Mouse (Mus musculus): ENCODE results near the gene Rdh9. TPM values are rescaled to one million over a fixed set of nuclear protein-coding genes. Genes with fewer than 3 reads are reported as not detected.
"Not testable (repeated sequence)": the region's sequence is repeated elsewhere in the genome, so short reads cannot be mapped to it uniquely, and the experiment has no call there.

Gene Rdh9
- polyA plus RNA-seq, 1 experiment from 2014 or later, result 0.10 TPM

- WGBS, result 54% methylated on average over 3 of the region's 3 CpGs
- Histone ChIP-seq H3K9ac (replicated peaks; ENCODE audit: low read depth) (no peak overlapping the region), H3K4me1 (ENCODE audit: insufficient read depth, low read depth, low read length) (no peaks in the 10 kb centered on the region), H3K36me3 (ENCODE audit: insufficient read depth, low read length) (no peaks in the 10 kb centered on the region), H3K4me3 (ENCODE audit: low read depth, low read length) (no peak overlapping the region), H3K9me3 (ENCODE audit: low read length) (no peaks in the 10 kb centered on the region), H3K27me3 (replicated peaks; ENCODE audit: insufficient read depth, low read length) (no peaks in the 10 kb centered on the region), H3K27ac (ENCODE audit: low read length) (no peak overlapping the region), H3K4me2 (replicated peaks; ENCODE audit: low read depth, low read length) (no peak overlapping the region)
- no peak for ATAC-seq
- no peak for TF ChIP-seq CTCF (IDR thresholded peaks at IDR 0.05)
- TF ChIP-seq EP300 (IDR thresholded peaks at IDR 0.05), result no peak
- DNase-seq (ENCODE audit: low spot score), result no peak
Measured at GRCm38 (mm10) chr10:127829121-127829520, 52.9 kb downstream of the Rdh9 start.

DNA sequence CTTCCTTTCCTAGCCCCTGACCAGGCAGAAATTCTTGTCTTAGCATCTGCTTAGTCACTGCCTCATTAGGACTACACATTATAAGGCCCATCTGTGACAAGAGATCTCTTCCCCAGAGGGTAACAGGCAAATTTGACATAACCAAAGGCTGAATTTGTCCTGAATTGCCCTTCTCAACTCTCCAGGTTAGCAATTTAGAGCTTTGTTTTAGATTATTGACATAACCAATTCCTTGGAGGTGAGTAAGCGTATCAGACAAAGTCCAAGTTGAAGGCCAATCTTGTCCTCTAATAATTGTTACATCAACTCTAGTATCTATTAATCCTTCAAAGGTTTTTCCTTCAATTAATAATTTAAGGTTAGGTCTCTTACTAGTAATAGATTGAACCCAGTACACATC lies 58.0 kb downstream of the Rdh9 start:
- H3K4me3 ChIP-seq (ENCODE audit: low read depth, low read length); H3K4me2 ChIP-seq (replicated peaks; ENCODE audit: low read depth, low read length); H3K9me3 ChIP-seq (ENCODE audit: low read length); H3K36me3 ChIP-seq (ENCODE audit: insufficient read depth, low read length); H3K27me3 ChIP-seq (replicated peaks; ENCODE audit: insufficient read depth, low read length); ATAC-seq; DNase-seq (ENCODE audit: low spot score); H3K27ac ChIP-seq (ENCODE audit: low read length); H3K9ac ChIP-seq (replicated peaks; ENCODE audit: low read depth); H3K4me1 ChIP-seq (ENCODE audit: insufficient read depth, low read depth, low read length): not testable (repeated sequence)
- 85% methylated on average over 1 of the region's 1 CpGs for WGBS

- no peaks in the 10 kb centered on the region for H3K9me3 ChIP-seq (ENCODE audit: low read length)
- no peak overlapping the region for H3K9ac ChIP-seq (replicated peaks; ENCODE audit: low read depth)
- no peaks in the 10 kb centered on the region for H3K36me3 ChIP-seq (ENCODE audit: insufficient read depth, low read length)
- TF ChIP-seq EP300 (IDR thresholded peaks at IDR 0.05), result no peak
- no peak overlapping the region for H3K27ac ChIP-seq (ENCODE audit: low read length)
- no peaks in the 10 kb centered on the region for H3K4me1 ChIP-seq (ENCODE audit: insufficient read depth, low read depth, low read length)
- H3K4me3 ChIP-seq (ENCODE audit: low read depth, low read length), result no peak overlapping the region
- DNase-seq (ENCODE audit: low spot score) (no peak), ATAC-seq (no peak)
- H3K4me2 ChIP-seq (replicated peaks; ENCODE audit: low read depth, low read length), result no peak overlapping the region
- 57% methylated on average over 5 of the region's 5 CpGs for WGBS
- H3K27me3 ChIP-seq (replicated peaks; ENCODE audit: insufficient read depth, low read length), result no peaks in the 10 kb centered on the region
Measured at GRCm38 (mm10) chr10:127835292-127835691, 59.1 kb downstream of the Rdh9 start.

DNA sequence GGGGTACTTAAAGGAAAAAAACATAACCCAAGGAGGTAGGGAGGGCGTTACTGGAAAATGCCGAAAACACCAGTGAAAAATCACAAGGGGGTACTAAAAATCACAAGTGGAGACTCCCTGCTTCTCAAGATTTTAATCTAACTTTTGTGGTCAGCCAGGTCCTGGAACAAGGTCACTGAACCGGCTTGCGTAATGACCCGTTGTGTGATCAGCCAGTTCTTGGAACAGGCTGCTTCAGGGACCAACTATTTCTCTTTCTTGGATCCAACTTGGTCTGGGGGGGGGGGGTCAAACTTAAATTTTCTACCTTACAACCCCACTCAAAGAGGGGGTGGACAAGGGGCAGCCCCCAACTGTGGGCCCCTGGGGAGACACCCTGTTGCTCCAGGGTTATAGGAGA lies 61.6 kb downstream of the Rdh9 start:
- not testable (repeated sequence) for H3K4me3 ChIP-seq (ENCODE audit: low read depth, low read length); H3K4me2 ChIP-seq (replicated peaks; ENCODE audit: low read depth, low read length); ATAC-seq; H3K27me3 ChIP-seq (replicated peaks; ENCODE audit: insufficient read depth, low read length); DNase-seq (ENCODE audit: low spot score); H3K9me3 ChIP-seq (ENCODE audit: low read length); H3K36me3 ChIP-seq (ENCODE audit: insufficient read depth, low read length); H3K27ac ChIP-seq (ENCODE audit: low read length); H3K4me1 ChIP-seq (ENCODE audit: insufficient read depth, low read depth, low read length); H3K9ac ChIP-seq (replicated peaks; ENCODE audit: low read depth)
- WGBS, result 82% methylated on average over 5 of the region's 5 CpGs

GRCm38 (mm10) chr10:127838539-127838938 lies 62.4 kb downstream of the Rdh9 start:
- Histone ChIP-seq H3K4me2 (replicated peaks; ENCODE audit: low read depth, low read length) (no peak overlapping the region), H3K4me1 (ENCODE audit: insufficient read depth, low read depth, low read length) (no peaks in the 10 kb centered on the region), H3K27ac (ENCODE audit: low read length) (no peak overlapping the region), H3K9me3 (ENCODE audit: low read length) (no peaks in the 10 kb centered on the region), H3K4me3 (ENCODE audit: low read depth, low read length) (no peak overlapping the region), H3K27me3 (replicated peaks; ENCODE audit: insufficient read depth, low read length) (no peaks in the 10 kb centered on the region), H3K9ac (replicated peaks; ENCODE audit: low read depth) (no peak overlapping the region), H3K36me3 (ENCODE audit: insufficient read depth, low read length) (no peaks in the 10 kb centered on the region)
- ATAC-seq (no peak), DNase-seq (ENCODE audit: low spot score) (no peak)
- 85% methylated on average over 2 of the region's 2 CpGs for WGBS
- no peak for TF ChIP-seq CTCF (IDR thresholded peaks at IDR 0.05)
- TF ChIP-seq EP300 (IDR thresholded peaks at IDR 0.05), result no peak

DNA sequence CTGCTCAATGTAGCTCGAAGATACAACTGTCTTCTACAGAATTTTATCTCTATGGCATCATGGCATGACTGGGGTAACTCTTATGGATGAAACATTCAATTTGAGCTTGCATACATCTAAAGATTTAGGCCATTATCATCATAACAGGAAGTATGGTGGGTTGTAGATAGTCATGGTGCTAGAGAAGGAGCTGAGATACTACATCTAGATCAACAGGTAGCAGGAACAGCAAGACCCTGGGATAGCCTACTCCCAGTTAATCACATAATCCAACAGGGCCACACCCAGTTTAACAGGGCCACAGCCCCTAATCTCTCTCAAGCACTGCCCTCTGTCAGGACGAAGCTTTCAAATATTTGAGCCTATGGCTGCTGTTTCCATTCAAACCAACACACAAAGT lies 64.6 kb downstream of the Rdh9 start:
- no peak overlapping the region for H3K27ac ChIP-seq (ENCODE audit: low read length)
- H3K9ac ChIP-seq (replicated peaks; ENCODE audit: low read depth), result no peak overlapping the region
- H3K36me3 ChIP-seq (ENCODE audit: insufficient read depth, low read length), result no peaks in the 10 kb centered on the region
- H3K4me1 ChIP-seq (ENCODE audit: insufficient read depth, low read depth, low read length), result no peaks in the 10 kb centered on the region
- DNase-seq (ENCODE audit: low spot score), result no peak
- no peak for ATAC-seq
- no peaks in the 10 kb centered on the region for H3K9me3 ChIP-seq (ENCODE audit: low read length)
- no peaks in the 10 kb centered on the region for H3K27me3 ChIP-seq (replicated peaks; ENCODE audit: insufficient read depth, low read length)
- H3K4me2 ChIP-seq (replicated peaks; ENCODE audit: low read depth, low read length), result no peak overlapping the region
- no peak overlapping the region for H3K4me3 ChIP-seq (ENCODE audit: low read depth, low read length)
- TF ChIP-seq EP300 (IDR thresholded peaks at IDR 0.05) (no peak), CTCF (IDR thresholded peaks at IDR 0.05) (no peak)
- 62% methylated on average over 2 of the region's 2 CpGs for WGBS

Other genes starting within 250 kb of the Rdh9 start
- 0.44 and 0.60 TPM in 2 replicates for gene Nxph4, start 241.8 kb upstream of the Rdh9 start, polyA plus RNA-seq (2015; fragmentation: Nextera tagmentation; extraction: Ambion mirVana)
- 71.0 and 75.4 TPM in 2 replicates for gene Lrp1, start 155.2 kb upstream of the Rdh9 start, polyA plus RNA-seq (2015; fragmentation: Nextera tagmentation; extraction: Ambion mirVana)
- 39.1 and 41.9 TPM in 2 replicates for gene Stat6, start 133.4 kb upstream of the Rdh9 start, polyA plus RNA-seq (2015; fragmentation: Nextera tagmentation; extraction: Ambion mirVana)
- gene Nemp1, start 109.5 kb upstream of the Rdh9 start, polyA plus RNA-seq (2015; fragmentation: Nextera tagmentation; extraction: Ambion mirVana), result 5.0 and 6.3 TPM in 2 replicates
- 7.7 and 8.4 TPM in 2 replicates for gene Nab2, start 107.8 kb upstream of the Rdh9 start, polyA plus RNA-seq (2015; fragmentation: Nextera tagmentation; extraction: Ambion mirVana)
- 0.08 TPM in 2 replicates for gene Myo1a, start 71.2 kb upstream of the Rdh9 start, polyA plus RNA-seq (2015; fragmentation: Nextera tagmentation; extraction: Ambion mirVana)
- not detected in 2 replicates for gene Tac2, start 51.9 kb upstream of the Rdh9 start, polyA plus RNA-seq (2015; fragmentation: Nextera tagmentation; extraction: Ambion mirVana)
- 1.7 and 2.0 TPM in 2 replicates for gene Zbtb39, start 36.8 kb upstream of the Rdh9 start, polyA plus RNA-seq (2015; fragmentation: Nextera tagmentation; extraction: Ambion mirVana)
- gene Gpr182, start 24.7 kb upstream of the Rdh9 start, polyA plus RNA-seq (2015; fragmentation: Nextera tagmentation; extraction: Ambion mirVana), result 18.6 and 23.2 TPM in 2 replicates
- 0.07 TPM in 1 of 2 replicates, not detected in the other for gene Rdh1, start 16.7 kb upstream of the Rdh9 start, polyA plus RNA-seq (2015; fragmentation: Nextera tagmentation; extraction: Ambion mirVana)
- 0.47 TPM in 1 of 2 replicates, not detected in the other for gene Rdh16f1, start 16.6 kb upstream of the Rdh9 start, polyA plus RNA-seq (2015; fragmentation: Nextera tagmentation; extraction: Ambion mirVana)
- not detected in 2 replicates for gene Rdh16, start 24.8 kb downstream of the Rdh9 start, polyA plus RNA-seq (2015; fragmentation: Nextera tagmentation; extraction: Ambion mirVana)
- gene Rdh19, start 73.5 kb downstream of the Rdh9 start, polyA plus RNA-seq (2015; fragmentation: Nextera tagmentation; extraction: Ambion mirVana), result not detected in 2 replicates
- not detected in 2 replicates for gene Rdh16f2, start 90.1 kb downstream of the Rdh9 start, polyA plus RNA-seq (2015; fragmentation: Nextera tagmentation; extraction: Ambion mirVana)
- gene Rdh7, start 112.4 kb downstream of the Rdh9 start, polyA plus RNA-seq (2015; fragmentation: Nextera tagmentation; extraction: Ambion mirVana), result not detected in 2 replicates
- gene Sdr9c7, start 122.1 kb downstream of the Rdh9 start, polyA plus RNA-seq (2015; fragmentation: Nextera tagmentation; extraction: Ambion mirVana), result not detected in 2 replicates
- not detected in 2 replicates for gene Hsd17b6, start 231.2 kb downstream of the Rdh9 start, polyA plus RNA-seq (2015; fragmentation: Nextera tagmentation; extraction: Ambion mirVana)
- 9.3 and 9.5 TPM in 2 replicates for gene Prim1, start 238.8 kb downstream of the Rdh9 start, polyA plus RNA-seq (2015; fragmentation: Nextera tagmentation; extraction: Ambion mirVana)

Measured in lung, postnatal 0 days (tissue).